Mouse (Mus musculus) myocyte (in vitro differentiated cells): ENCODE data around the gene Zfp354b.

ENCODE experiments used
- CEBPB ChIP-seq: IDR thresholded peaks from 2 replicates; pipeline ENCODE4 v1.6.1; 2011; ENCODE audit warnings: mild to moderate bottlenecking, moderate library complexity; ENCODE audit not compliant: poor library complexity, insufficient read depth, severe bottlenecking
- E2F4 ChIP-seq: IDR thresholded peaks from one replicate; pipeline ENCODE4 v1.6.1; 2011; ENCODE audit warnings: mild to moderate bottlenecking, control low read depth, moderate library complexity; ENCODE audit not compliant: insufficient read depth
- MAX ChIP-seq: IDR thresholded peaks from one replicate; pipeline ENCODE4 v1.6.1; 2011; ENCODE audit warnings: low read depth, mild to moderate bottlenecking, control low read depth
- MYOD1 ChIP-seq, 3 experiments: IDR thresholded peaks; one replicate each; pipeline ENCODE4 v1.6.1; 2011; ENCODE audit warnings: control low read depth in 2 of 3, low read depth in 2 of 3, mild to moderate bottlenecking in 2 of 3, moderate library complexity in 1 of 3; ENCODE audit not compliant: insufficient read length in 2 of 3, control insufficient read depth in 1 of 3
- MYOG ChIP-seq, 3 experiments: IDR thresholded peaks; one replicate each; pipeline ENCODE4 v1.6.1; 2011; ENCODE audit warnings: control low read depth in 2 of 3, low read depth in 2 of 3, mild to moderate bottlenecking in 2 of 3; ENCODE audit not compliant: insufficient read length in 2 of 3, control insufficient read depth in 1 of 3, insufficient read depth in 1 of 3
- POLR2A ChIP-seq: IDR thresholded peaks from one replicate; pipeline ENCODE4 v1.6.1; 2011; ENCODE audit warnings: low read depth, mild to moderate bottlenecking, control low read depth, moderate library complexity; ENCODE audit not compliant: insufficient read length
- POLR2AphosphoS2 ChIP-seq: IDR thresholded peaks from one replicate; pipeline ENCODE4 v1.6.1; 2011; ENCODE audit warnings: low read depth, control low read depth; ENCODE audit not compliant: insufficient read length
- REST ChIP-seq: IDR thresholded peaks from one replicate; pipeline ENCODE4 v1.6.1; 2011; ENCODE audit warnings: mild to moderate bottlenecking, control low read depth, moderate library complexity; ENCODE audit not compliant: insufficient read depth, insufficient read length
- SRF ChIP-seq: IDR thresholded peaks from one replicate; pipeline ENCODE4 v1.6.1; 2011; ENCODE audit warnings: low read depth; ENCODE audit not compliant: control insufficient read depth, insufficient read length
- TCF12 ChIP-seq: IDR thresholded peaks from one replicate; pipeline ENCODE4 v1.6.1; 2011; ENCODE audit warnings: mild to moderate bottlenecking, control low read depth; ENCODE audit not compliant: poor library complexity, insufficient read depth, severe bottlenecking
- TCF3 ChIP-seq: IDR thresholded peaks from one replicate; pipeline ENCODE4 v1.6.1; 2011; ENCODE audit warnings: low read depth, control low read depth; ENCODE audit not compliant: insufficient read length
- USF1 ChIP-seq: IDR thresholded peaks from one replicate; pipeline ENCODE4 v1.6.1; 2011; ENCODE audit warnings: low read depth, mild to moderate bottlenecking, control low read depth, moderate library complexity

DNA sequence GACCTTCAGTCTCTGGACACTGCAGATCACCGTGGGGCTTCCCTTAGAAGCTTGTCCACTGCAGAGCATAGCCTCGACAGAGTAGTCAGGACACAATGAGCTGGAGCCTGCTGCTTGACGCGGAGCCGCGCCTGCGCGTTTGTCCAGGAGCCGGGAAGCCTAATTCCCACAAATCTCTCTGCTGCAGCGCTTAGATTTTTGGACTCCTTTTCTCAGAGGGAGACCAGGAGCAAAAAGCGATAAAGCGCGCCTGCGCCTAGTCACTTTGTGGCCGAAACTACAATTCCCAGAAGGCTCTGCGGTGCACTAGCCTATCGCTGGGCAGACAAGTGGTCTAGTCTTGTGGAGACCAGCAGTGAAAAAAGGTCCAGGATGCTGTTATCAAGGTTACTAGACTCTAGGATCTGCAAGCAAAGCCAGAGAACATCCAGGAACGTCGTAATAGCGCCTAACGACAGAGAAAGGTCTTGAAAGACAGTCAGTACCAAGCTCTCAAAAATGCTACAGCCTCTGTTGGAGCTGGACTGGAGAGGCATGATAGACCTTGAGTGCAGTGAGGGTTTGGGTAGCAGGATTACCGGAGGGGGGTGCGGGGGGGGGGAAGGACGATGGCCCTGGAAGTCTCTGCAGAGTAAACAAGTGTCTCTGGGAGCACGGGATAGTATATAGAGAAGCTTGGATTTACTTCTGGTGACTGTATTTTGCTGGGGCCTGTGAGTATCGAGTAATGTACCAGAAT, 43.9 kb downstream of the Zfp354b start, which contains the start of gene Zfp454:
- TF ChIP-seq MAX (no peak), CEBPB (no peak), USF1 (no peak), POLR2A (no peak), TCF12 (no peak), POLR2AphosphoS2 (no peak), REST (no peak), SRF (no peak), E2F4 (no peak), MYOG (IDR thresholded peaks at IDR 0.05; ENCODE audit: control insufficient read depth in 1 of 3, insufficient read depth in 1 of 3, insufficient read length in 2 of 3, low read depth in 2 of 3) (no peak), MYOD1 (IDR thresholded peaks at IDR 0.05; ENCODE audit: control insufficient read depth in 1 of 3, insufficient read length in 2 of 3, low read depth in 2 of 3) (no peak), TCF3 (no peak)
